Mouse (Mus musculus) heart, adult 11 months (tissue): ENCODE results near the gene Col16a1.

Experiments
- DNase-seq: peaks from one replicate; pipeline ENCODE4 v3.0.0; 2022

Col16a1 gene

GRCm38 (mm10) chr4:130047331-130048202 lies at the start of gene Col16a1:
TSS of gene Col16a1 (plus strand) at chr4:130047840.
- DNase-seq = peak; percentile 99

DNA sequence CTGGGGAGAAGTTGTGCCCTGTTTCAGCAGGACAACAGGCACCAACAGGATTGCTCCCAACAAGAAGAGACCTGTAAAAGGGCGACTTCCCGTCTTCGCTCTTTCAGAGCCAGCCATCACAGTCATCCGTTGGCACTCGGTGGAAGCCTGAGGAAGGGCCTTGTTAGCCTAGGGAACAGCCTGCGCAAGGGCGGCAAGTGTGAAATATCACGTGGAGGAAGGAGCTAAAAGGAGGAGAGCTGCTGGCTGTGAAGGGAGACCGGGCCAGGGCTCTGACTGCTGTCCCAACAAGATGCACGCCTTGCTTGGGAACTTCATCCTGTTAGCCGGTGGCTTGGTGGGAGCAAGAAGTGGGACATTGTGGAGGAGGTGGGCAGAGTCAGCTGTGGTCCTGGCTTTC lies 49.5 kb upstream of the Col16a1 start:
- DNase-seq = no peak

DNA sequence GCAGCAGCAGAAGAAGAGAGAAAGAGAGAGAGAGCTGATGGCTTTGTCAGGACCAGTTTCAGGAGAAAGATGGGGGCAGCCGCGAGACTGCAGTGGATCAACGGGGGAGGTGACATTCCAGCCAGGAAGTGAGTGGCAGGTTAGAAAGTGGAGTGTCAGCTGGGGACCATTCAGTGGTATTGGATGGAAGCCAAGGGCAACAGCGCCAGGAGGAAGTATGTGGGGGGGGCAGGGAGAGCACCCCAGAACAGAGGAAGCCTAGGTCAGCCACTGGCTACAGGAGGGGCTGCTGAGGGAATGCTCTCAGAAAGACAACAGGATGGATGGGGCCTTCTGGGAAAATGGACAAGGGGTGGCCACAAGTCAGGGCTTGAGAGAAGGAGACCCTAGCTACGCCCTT lies 45.9 kb upstream of the Col16a1 start:
- DNase-seq = no peak

DNA sequence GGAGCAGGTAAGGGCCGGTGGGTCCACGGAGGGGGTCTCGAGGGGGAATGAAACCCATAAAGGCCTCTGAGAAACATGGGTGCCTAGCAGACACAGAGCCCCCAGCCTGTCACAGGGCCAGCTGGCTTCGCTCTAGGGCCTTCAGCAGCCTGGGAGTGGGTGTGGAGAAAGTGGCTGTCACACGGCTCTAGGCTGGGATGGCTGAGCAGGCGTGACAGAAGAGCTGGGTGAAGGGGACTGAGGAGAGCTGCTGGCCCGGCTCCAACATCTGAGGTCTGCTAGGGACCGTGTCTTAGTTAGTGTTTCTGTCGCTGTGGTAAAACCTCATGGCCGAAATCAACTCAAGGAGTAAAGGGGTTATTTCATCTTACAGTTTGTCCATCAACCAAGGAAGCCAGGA lies 45.5 kb upstream of the Col16a1 start:
- DNase-seq = no peak

DNA sequence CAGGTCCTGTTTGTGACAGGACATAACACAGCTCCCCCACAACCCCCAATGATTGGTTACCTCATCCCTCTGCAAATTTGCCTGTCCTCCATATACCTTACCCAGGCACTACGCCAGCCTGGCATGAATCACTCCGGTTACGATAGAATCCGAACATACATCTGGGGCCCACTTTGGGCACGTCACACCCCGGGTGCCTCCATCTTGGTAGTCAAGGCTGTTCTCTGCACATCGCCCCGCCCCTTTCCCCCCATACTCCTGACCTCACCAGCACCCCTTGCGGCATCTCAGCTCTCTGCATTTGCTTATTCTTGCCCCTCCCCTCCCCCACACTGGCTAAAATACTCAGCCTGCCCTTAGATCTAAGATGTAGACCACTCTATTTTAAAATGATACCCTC lies 42.0 kb upstream of the Col16a1 start:
- DNase-seq = no peak

GRCm38 (mm10) chr4:130006533-130006932 lies 41.1 kb upstream of the Col16a1 start:
- DNase-seq = no peak

DNA sequence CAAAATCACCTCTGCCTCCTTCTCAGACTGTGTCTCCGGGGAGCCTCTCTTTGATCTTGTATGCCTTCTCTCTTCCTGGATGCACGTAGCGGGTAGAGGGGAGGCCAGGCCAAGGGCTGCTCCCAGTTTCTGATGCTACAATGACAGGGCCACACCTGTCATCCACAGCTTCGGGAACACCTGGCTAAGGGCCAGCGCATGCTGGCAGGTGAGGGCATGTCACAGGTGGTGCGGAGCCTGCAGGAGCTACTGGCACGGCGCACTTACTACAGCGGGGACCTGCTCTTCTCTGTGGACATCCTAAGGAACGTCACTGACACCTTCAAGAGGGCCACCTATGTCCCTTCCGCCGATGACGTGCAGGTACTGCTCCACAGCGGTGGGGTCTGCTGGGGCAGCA lies 38.6 kb upstream of the Col16a1 start:
- DNase-seq = no peak

DNA sequence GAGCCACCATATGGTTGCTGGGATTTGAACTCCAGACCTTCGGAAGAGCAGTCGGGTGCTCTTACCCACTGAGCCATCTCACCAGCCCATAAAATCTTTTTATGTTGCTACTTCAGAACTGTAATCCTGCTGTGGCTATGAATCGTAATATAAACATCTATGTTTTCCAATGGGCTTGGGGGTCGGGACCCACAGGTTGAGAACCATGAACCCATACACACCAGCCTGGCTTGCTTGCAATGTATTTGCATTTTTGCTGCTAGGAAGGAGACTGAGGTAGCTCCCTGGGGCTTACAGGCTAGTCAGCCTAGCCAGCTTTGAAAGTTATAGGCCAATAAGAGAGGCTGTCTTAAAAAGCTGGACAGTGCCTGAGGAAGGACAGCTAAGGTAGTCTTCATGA lies 36.9 kb upstream of the Col16a1 start:
- DNase-seq = no peak

- no peak for DNase-seq
Measured at GRCm38 (mm10) chr4:130012234-130012633, 35.4 kb upstream of the Col16a1 start.

GRCm38 (mm10) chr4:130013111-130013510 lies 34.5 kb upstream of the Col16a1 start:
- no peak for DNase-seq

DNA sequence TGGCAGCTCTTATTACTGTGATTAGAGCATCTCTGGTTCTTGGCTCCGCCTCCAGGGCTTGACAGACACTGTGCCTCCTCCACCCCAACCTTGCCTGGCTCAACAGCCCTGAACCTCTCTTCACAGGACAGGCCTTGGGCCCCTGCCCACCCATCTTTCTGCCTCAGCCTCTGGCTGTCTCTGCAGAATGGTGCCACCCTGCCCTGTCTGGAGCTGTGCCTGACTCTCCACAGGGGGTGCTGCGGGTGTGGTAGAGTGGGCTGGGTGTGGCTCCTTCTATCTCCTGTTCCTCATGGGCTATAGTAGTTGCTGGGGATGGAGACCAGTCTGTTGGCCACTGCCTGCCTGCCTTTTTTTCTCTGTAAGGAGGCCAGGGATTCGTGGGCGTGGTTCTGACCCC lies 31.6 kb upstream of the Col16a1 start:
- DNase-seq = no peak

GRCm38 (mm10) chr4:130017036-130017674 lies 30.5 kb upstream of the Col16a1 start:
- DNase-seq = no peak

DNA sequence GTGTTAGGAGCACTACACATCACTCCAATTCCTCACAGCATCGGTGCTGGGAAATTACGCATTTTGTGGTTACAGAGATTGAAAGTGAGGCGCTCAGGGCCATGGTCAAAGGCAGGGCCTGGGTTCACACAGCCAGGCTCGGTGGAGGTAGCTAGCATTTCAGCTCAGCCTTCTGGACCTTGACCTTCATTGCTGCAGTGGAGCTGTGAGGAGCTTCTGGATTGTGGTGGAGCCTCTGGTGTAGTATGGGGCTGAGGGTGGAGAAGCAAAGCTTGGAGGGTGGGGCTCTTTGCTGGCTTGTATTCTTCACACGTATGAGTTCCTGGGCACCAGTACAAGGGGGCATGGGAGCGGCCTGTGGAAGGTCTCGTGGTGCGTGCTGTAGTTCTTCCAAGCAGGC lies 24.7 kb upstream of the Col16a1 start:
- no peak for DNase-seq

GRCm38 (mm10) chr4:130023511-130024231 lies 24.0 kb upstream of the Col16a1 start:
- no peak for DNase-seq

GRCm38 (mm10) chr4:130025544-130025943 lies 22.1 kb upstream of the Col16a1 start:
- DNase-seq = no peak

DNA sequence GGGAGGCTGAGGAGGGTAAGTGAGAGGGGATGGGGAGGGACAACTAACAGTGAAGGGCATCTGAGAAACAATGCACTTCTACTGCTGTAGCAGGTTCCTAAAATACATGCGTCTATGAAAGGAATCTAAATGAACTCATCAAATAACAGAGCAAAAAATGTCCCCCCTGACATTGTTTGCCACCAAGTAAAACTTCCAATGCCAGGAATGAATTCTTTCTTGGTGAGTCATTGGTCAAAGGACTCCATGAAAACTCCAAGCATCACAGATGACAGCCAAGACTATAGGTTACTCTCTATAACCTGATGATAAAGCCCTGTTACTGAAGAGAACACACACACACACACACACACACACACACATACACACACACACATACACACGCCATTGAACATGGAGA lies 16.5 kb upstream of the Col16a1 start:
- DNase-seq = no peak

DNA sequence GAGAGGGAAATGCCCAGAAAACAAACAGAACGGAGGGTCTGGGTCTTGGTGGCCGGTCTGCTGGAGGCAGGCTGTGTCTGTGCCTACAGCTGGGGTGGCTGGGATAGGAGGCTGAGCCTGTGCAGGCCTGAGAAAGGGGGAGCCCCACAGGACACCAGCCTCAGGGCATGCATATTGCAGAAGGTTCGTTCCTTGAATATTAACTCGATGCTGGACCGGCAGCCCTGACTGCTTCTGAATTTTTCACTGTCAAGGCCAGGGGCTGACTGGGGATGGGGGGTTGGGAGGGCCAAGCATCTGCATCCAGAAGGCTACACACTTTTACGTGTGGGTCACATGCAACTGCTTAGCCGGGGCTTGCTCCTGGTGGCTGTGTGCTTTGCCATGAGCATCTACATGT lies 14.1 kb upstream of the Col16a1 start:
- no peak for DNase-seq

- peak; percentile 96 for DNase-seq
Measured at GRCm38 (mm10) chr4:130036112-130036511, 11.5 kb upstream of the Col16a1 start.

- DNase-seq = peak; percentile 98
Measured at GRCm38 (mm10) chr4:130036573-130037401, 10.9 kb upstream of the Col16a1 start.

- DNase-seq = no peak
Measured at GRCm38 (mm10) chr4:130039351-130039750, 8.3 kb upstream of the Col16a1 start.

- no peak for DNase-seq
Measured at GRCm38 (mm10) chr4:130041076-130041475, 6.6 kb upstream of the Col16a1 start.

DNA sequence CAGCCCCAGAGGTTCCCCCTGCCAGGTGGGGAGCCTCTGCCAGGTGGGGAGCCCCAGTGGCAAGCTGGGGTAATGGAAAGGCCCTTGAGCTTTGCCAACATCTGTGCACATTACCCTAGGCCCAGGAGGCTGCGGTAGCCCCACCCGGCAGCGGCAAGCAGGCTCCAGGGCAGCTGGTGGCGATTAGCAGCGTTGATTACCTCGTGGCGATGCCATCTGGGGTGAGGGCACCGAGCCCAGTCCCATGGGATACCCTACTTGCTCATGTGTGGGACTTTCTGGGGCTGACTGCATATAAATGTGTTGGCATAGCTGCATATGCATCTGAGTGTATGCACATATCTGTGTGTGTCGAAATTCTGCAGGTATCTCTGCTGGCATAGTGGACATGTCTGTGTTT lies 3.4 kb upstream of the Col16a1 start:
- no peak for DNase-seq

DNA sequence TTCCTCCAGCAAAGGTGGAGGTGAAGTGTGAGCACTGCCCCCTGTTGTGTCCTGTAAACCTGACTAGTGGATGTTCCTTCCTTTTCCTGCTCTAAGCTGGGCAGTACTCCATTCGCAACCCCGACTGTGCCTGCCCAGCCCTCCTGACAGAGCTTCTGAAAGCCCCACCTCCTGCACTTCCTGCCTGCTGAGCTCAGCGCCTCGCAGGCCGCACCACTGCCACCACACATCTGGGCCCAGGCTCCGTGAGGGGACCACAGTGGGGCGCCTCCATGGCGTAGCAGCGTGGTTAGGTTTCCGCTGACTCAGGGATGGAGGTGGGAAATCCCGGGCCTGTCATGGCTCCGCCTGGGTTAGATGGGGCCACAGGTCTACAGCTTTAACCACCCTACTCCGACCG lies 2.0 kb upstream of the Col16a1 start:
- peak; percentile 98 for DNase-seq
